Mouse (Mus musculus): Measurements from ENCODE around the gene Cobll1.
A peak's percentile ranks its signal among the peaks of the same experiment; 100 is the strongest.

Gene Cobll1

GRCm38 (mm10) chr2:65147431-65147830, 91.8 kb downstream of the Cobll1 start:
- no peak for DNase-seq (ENCODE audit: low spot score in 2 of 2)

- DNase-seq (ENCODE audit: low spot score in 2 of 2), result peak in 1 of 2 experiments; percentile 12
Observed at GRCm38 (mm10) chr2:65145421-65146117, 93.6 kb downstream of the Cobll1 start.

- no peak for DNase-seq (ENCODE audit: low spot score in 2 of 2)
Observed at GRCm38 (mm10) chr2:65141093-65141661, 98.0 kb downstream of the Cobll1 start.

- DNase-seq (ENCODE audit: low spot score in 2 of 2), result no peak
Observed at GRCm38 (mm10) chr2:65140330-65140922, 98.8 kb downstream of the Cobll1 start.

- DNase-seq (ENCODE audit: low spot score in 2 of 2), result no peak
Observed at GRCm38 (mm10) chr2:65139606-65140329, 99.4 kb downstream of the Cobll1 start.

- DNase-seq (ENCODE audit: low spot score in 2 of 2), result no peak
Observed at GRCm38 (mm10) chr2:65138992-65139391, 100.2 kb downstream of the Cobll1 start.

GRCm38 (mm10) chr2:65126141-65126783, 112.9 kb downstream of the Cobll1 start:
- peak in 1 of 2 experiments; percentile 22 for DNase-seq (ENCODE audit: low spot score in 2 of 2)

GRCm38 (mm10) chr2:65123702-65124101, 115.5 kb downstream of the Cobll1 start:
- DNase-seq (ENCODE audit: low spot score in 2 of 2), result no peak

- peak; percentile 24 to 51 for DNase-seq (ENCODE audit: low spot score in 2 of 2)
Observed at GRCm38 (mm10) chr2:65121435-65121834, 117.8 kb downstream of the Cobll1 start.

GRCm38 (mm10) chr2:65121012-65121411, 118.2 kb downstream of the Cobll1 start:
- DNase-seq (ENCODE audit: low spot score in 2 of 2), result no peak

GRCm38 (mm10) chr2:65120112-65120511, 119.1 kb downstream of the Cobll1 start:
- DNase-seq (ENCODE audit: low spot score in 2 of 2), result no peak

- DNase-seq (ENCODE audit: low spot score in 2 of 2), result no peak
Observed at GRCm38 (mm10) chr2:65119667-65120066, 119.5 kb downstream of the Cobll1 start.

GRCm38 (mm10) chr2:65119076-65119475, 120.1 kb downstream of the Cobll1 start:
- DNase-seq (ENCODE audit: low spot score in 2 of 2), result no peak

- no peak for DNase-seq (ENCODE audit: low spot score in 2 of 2)
Observed at GRCm38 (mm10) chr2:65117859-65118258, 121.3 kb downstream of the Cobll1 start.

GRCm38 (mm10) chr2:65116428-65117125, 122.6 kb downstream of the Cobll1 start:
- DNase-seq (ENCODE audit: low spot score in 2 of 2), result no peak

- no peak for DNase-seq (ENCODE audit: low spot score in 2 of 2)
Observed at GRCm38 (mm10) chr2:65113191-65113590, 126.0 kb downstream of the Cobll1 start.

GRCm38 (mm10) chr2:65104569-65104968, 134.6 kb downstream of the Cobll1 start:
- no peak for DNase-seq (ENCODE audit: low spot score in 2 of 2)

GRCm38 (mm10) chr2:65103801-65104200, 135.4 kb downstream of the Cobll1 start:
- no peak for DNase-seq (ENCODE audit: low spot score in 2 of 2)

GRCm38 (mm10) chr2:65101388-65101787, 137.8 kb downstream of the Cobll1 start:
- no peak for DNase-seq (ENCODE audit: low spot score in 2 of 2)

- DNase-seq (ENCODE audit: low spot score in 2 of 2), result no peak
Observed at GRCm38 (mm10) chr2:65100001-65100400, 139.2 kb downstream of the Cobll1 start.

GRCm38 (mm10) chr2:65095571-65095970, 143.6 kb downstream of the Cobll1 start:
- DNase-seq (ENCODE audit: low spot score in 2 of 2), result no peak
